Mouse (Mus musculus): ENCODE data around the gene Relb.

- no peak for TF ChIP-seq CTCF (IDR thresholded peaks at IDR 0.05; ENCODE audit: insufficient read depth, low read length)
- TF ChIP-seq POLR2A (IDR thresholded peaks at IDR 0.05; ENCODE audit: borderline replicate concordance, extremely low read depth, low read depth, low read length), result no peak
Measured at GRCm38 (mm10) chr7:19627721-19628120, 1.5 kb downstream of the Relb start.
